Mouse (Mus musculus) kidney, postnatal 25 days (tissue): ENCODE measurements around the gene Rab26.

Experiments used
- DNase-seq, 2 experiments: peaks; one replicate each; pipeline ENCODE4 v3.0.0; 2021; ENCODE audit warnings: mixed read lengths in 2 of 2

Gene Rab26

DNA sequence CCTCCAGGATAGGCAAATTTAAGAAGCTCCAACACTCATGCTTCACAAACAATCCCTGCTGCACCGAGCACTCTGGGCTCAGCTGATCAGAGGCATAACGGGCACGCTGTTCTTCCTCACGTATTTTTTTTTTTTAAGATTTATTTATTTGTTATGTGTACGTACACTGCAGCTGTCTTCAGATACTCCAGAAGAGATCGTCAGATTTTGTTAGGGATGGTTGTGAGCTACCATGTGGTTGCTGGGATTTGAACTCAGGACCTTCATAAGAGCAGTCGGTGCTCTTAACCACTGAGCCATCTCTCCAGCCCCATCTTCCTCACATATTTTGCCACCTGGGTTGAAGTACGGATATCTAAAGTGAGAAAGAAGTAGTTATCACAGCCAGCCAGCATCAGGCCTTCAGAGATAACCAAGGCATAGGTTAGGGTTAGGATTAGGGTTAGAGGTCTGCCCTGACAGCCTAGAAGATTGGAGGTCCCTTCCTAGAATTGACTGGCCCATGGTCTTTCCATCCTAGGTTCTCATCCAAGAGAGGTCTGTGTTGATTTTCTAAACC lies at the start of gene Rab26:
Gene Rab26, minus strand, starts transcription at position 51 of the 559 bp plus-strand sequence.
- DNase-seq = no peak

DNA sequence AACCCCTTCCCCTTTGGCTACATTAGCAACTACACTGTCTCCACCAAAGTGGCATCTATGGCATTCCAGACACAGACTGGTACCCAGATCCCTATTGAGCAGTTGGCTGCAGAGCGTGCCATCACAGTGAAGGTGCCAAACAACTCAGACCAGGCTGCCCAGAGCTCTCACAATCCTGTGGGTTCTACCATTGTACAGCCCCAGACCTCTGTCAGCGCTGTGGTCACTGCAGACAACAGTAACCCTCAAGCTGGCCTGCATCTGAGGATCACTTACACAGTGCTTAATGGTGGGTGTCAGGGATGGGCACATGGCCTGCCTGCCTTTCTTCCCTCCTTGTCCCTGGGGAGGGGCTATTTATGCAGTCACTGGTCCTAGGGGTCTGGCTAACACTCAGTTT lies 46.3 kb upstream of the Rab26 start:
- no peak for DNase-seq

DNA sequence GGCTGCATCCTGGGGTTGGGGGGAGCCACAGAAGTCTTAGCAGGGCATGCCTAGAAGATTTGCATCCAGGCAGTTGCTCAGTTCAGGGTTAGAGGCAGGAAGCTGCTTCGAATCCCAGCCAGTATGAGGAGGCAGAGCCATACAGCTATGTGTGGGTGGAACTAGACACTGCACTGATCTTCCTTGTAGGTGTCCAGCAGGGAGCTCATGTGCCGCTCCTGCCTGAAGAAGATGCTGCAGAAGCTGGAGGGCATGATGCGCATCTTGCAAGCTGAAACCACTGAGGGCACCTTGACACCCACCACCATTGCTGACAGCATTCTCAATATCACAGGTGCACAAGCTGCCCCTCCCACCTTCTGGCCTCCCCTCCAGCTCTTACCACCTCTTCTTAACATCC lies 45.5 kb upstream of the Rab26 start:
- no peak for DNase-seq

DNA sequence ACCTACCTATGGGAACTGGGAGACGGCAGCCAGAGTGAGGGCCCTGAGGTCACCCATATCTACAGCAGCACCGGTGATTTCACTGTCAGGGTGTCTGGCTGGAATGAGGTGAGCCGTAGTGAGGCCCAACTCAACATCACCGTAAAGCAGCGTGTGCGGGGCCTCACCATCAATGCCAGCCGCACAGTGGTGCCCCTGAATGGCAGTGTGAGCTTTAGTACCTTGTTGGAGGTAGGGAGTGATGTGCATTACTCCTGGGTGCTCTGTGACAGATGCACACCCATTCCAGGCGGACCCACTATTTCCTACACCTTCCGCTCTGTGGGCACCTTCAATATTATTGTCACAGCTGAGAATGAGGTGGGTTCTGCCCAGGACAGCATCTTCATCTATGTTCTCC lies 39.8 kb upstream of the Rab26 start:
- no peak for DNase-seq

DNA sequence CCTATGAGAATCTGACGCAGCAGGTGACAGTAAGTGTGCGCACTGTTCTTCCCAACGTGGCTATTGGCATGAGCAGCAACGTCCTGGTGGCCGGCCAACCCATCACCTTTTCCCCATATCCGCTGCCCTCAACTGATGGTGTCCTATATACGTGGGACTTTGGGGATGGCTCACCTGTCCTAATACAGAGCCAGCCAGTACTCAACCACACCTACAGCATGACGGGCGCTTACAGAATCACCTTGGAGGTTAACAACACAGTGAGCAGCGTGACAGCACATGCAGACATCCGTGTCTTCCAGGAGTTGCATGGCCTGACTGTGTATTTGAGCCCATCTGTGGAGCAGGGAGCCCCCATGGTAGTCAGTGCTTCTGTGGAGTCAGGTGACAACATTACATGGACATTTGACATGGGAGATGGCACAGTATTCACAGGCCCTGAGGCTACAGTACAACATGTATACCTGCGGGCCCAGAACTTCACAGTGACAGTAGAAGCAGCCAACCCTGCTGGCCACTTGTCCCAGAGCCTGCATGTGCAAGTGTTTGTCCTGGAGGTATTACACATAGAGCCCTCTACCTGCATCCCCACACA lies 38.7 kb upstream of the Rab26 start:
- DNase-seq = no peak

DNA sequence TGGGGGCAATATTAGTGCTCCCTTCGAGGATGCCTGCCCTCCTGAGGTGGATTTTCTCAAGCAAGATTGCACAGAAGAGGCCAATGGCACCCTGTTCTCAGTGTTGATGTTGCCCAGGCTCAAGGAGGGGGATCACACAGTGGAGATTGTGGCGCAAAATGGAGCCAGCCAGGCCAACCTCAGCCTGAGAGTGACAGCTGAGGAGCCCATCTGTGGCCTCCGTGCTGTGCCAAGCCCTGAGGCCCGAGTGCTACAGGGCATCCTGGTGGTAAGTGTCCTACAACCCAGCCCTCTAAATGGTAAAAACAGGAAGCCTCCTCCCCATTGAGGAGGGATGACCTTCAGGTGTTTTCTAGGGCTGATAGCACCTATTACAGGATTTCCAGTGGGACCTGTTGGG lies 35.8 kb upstream of the Rab26 start:
- DNase-seq = no peak

- DNase-seq = peak; percentile 44 to 61
Measured at GRCm38 (mm10) chr17:24567034-24567779, 33.2 kb upstream of the Rab26 start.

- DNase-seq = no peak
Measured at GRCm38 (mm10) chr17:24565792-24566191, 31.8 kb upstream of the Rab26 start.

DNA sequence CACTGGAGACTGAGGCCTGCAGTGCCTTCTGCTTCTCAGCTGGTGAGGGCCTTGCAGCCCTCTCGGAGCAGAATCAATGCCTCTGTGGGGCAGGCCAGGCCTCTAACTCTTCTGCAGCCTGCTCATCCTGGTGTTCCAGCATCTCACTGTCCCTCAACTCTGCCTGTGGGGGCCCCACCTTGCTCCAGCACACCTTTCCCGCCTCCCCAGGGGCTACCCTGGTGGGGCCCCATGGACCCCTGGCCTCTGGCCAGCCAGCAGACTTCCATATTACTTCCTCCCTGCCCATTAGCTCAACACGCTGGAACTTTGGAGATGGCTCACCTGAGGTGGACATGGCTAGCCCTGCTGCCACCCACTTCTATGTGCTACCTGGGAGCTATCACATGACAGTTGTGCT lies 31.1 kb upstream of the Rab26 start:
- DNase-seq = no peak

- no peak for DNase-seq
Measured at GRCm38 (mm10) chr17:24564422-24564821, 30.4 kb upstream of the Rab26 start.

DNA sequence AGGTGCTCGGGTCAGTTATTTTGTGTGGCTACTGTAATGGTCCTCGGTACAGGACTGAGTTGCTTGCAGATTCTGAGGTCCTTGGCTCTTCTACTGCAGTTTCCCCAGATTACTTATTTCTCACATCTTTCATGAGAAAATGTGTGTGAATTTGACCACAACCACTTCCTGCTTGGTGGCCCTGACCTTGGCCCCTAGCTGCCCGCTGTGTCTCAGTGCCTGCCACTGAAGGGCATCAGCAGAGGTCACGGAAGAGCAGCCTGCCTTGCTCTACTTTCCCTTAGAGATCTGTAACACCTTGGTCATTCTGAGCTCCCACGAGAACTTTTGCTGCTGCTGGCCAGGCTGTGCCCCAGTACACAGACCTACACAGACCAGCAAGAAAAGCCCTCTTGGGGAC lies 29.6 kb upstream of the Rab26 start:
- no peak for DNase-seq

GRCm38 (mm10) chr17:24561592-24561991 lies 27.6 kb upstream of the Rab26 start:
- no peak for DNase-seq

DNA sequence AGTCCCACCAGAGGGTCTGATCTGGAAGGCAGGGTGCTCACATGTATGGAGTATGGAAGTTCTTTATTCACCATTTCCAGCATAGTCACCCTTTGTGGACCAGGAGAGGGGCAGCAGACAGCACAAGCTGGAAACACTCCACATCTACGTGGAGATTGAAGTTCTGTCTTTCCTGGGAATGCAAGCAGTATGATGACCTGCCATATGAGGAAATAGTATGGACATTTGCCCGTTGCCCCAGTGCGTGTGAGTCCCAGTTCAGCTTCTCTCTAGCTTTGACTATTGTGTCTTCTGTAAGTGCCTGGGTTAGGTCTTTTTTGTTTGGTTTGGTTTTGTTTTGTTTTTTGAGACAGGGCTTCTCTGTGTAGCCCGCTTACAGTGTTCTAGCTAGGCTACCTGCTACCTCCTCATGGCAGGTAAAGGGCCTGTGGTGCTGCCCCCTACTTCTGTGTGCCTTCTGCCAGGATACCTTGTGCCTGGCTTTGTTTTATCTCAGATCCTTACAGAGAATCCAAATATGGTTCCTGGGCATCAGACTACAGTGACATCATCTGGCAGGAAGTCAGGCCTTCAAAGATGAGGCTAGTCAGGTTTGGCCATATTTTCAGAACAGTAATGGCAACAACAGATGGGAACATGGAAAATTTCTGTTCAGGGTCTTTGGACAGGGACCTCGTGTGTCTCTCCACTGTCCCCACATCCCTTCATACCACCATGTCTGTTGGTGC lies 26.5 kb upstream of the Rab26 start:
- no peak for DNase-seq

DNA sequence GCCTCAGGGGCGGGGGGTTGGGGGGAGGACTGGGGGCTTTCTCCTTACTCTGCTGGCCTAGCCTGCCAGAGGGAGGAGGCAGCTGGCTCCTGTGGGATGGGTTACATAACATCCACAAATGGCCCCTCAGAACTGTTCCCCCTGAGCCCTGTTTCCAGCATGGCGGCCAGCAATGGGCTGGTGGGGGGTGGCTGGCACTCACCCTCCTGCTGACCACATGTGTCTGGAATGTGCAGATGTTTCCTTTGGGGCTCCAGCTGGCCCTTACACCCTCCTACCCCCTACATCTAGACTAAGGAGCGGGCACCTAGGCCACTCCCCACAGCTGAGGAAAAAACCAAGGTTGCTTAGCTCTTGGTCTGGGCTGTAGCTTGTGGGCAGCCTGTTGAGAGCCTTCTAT lies 25.1 kb upstream of the Rab26 start:
- DNase-seq = peak in 1 of 2 experiments; percentile 48

DNA sequence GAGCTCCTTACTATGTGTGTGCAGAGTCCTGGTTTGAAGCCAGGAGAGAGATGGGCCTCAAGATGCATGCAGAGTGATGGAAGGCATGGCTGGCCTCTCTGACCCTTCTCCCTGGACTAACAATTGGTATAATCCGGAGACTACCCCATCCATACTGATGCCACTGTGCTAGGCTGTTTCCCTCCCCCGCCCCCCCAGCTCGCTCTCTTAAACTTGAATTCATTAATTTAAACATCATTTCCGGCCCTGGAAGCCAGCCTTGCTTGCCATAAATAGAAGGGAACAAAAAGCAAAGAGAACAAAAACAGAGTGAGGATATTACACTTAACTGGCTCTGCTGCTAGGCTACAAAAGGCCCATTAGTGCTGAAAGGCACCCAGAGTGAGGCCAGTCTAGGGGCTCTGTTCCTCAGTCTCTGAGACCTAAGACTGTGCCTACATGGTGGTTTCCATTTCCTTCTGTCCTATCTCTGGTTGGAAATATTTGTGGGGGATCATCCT lies 24.6 kb upstream of the Rab26 start:
- peak in 1 of 2 experiments; percentile 42 for DNase-seq

- DNase-seq = peak in 1 of 2 experiments; percentile 44
Measured at GRCm38 (mm10) chr17:24557091-24557490, 23.1 kb upstream of the Rab26 start.

DNA sequence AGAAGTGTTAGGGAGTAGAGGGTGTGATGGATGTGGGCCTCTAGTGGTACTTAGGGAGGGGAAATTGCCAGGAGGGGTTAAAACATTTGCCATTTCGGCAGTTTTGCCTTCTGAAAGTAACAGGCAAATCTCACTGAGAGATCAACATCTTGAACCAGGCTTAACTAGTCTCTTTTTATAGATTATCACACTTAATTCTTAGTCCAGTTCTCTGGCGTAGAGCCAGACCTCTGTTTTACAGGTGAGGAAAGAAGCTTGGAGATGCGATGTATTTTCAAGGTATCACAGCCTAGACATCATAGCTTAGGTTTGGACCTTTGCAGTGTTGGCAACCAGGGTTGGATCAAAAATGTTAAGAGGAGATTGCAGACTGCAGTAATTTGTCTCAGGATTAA lies 17.0 kb upstream of the Rab26 start:
- DNase-seq = peak in 1 of 2 experiments; percentile 20

DNA sequence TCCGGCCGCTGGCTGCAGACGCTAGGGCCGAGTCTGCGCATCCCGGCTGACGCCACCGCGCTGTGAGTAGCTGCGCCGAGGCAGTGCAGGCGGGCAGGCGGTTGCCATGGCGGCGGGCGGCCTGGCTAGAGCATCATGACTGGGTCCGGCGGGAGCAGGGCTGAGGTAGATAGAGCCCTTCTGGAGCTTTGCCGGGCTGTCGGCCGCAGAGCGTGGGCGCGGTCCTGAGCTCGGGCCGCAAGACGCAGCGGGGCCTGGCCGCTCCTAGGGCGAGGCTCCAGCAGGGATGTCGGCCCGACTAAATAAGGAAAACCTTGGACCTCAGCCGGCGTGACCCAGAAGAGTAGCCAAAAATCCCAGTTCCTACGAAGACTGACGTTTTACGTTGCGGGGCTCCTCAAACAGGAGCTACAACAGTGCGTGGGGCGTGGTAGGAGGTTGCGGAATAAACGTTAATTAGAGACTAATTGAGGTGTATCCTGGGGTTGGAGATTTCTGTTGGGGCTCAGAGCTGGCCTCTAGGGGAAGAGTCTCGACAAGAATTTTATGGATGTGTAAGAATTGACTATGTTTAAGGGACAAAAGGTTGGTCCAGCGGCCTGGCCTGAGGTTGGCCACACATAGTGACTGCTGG lies 16.5 kb upstream of the Rab26 start:
- DNase-seq = peak; percentile 74 to 90

GRCm38 (mm10) chr17:24549618-24550415 lies 15.8 kb upstream of the Rab26 start, which contains the start of gene Pkd1:
Gene Pkd1, plus strand, starts transcription at chr17:24549834.
- peak; percentile 99 for DNase-seq

DNA sequence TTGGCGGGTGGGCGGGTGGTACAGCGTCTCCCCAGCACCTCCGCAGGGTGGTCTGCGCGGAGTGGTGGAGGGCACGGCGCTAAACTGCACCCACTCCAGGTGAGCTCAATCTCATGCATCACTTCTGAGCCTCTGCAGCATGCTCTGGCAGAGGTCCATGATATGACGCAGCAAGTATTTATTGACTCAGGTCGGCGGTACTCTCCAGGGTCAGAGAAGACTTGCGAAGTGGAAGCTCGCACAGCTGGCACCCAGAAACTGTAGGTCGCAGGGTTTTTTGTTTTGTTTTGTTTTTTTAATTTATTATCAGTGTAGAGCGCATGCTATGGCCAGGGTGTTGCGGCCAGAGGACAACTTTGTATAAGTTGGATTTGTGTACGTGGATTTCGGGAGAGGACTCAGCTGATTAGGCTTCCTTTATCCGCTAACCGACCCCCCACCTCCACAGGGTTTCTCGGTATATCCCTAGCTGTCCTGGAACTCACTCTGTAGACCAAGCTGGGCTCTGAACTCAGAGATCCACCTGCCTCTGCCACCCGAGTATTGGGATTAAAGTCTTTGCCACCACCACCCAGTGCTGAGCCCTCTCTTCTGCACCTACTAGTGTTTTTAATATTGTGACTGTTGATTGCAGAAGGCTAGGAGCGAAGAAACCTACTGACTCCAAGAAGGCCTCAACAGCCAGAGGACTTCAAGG lies 15.1 kb upstream of the Rab26 start:
- DNase-seq = peak; percentile 82 to 85

DNA sequence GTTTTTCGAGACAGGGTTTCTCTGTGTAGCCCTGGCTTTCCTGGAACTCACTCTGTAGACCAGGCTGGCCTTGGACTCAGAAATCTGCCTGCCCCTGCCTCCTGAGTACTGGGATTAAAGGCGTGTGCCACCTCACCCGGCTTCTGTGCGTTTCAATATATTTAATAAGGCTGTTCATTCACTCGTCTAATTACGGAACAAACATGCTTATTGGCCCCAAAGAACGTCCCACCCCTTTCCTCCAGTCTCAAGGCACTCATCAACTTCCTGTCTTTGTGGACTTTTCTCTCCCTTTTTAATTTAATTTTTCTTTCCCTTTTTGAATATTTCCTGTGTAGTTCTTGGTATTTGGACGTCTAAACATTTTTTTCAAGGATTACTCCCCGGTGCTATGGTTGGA lies 14.4 kb upstream of the Rab26 start:
- DNase-seq = peak; percentile 45 to 54
